Mouse (Mus musculus) forebrain, embryonic 11.5 days (tissue): Measurements from ENCODE around the gene Hal. TPM values are rescaled to one million over a fixed set of nuclear protein-coding genes. Genes with fewer than 3 reads are reported as not detected.
A peak's percentile ranks its signal among the peaks of the same experiment; 100 is the strongest.

ENCODE experiments used
- ATAC-seq: fragments of 200-750 bp; cut with Nextera tagmentation; replicated peaks from 2 replicates; pipeline ENCODE4 v1.8.0; 2017; ENCODE audit warnings: moderate TSS enrichment; ENCODE audit not compliant: low FRiP score
- DNase-seq: peaks from one replicate; pipeline ENCODE4 v3.0.0-alpha.2; 2017; ENCODE audit warnings: low spot score
- H3K27ac ChIP-seq: fragments of 300-500 bp; sonication (generic); 2 replicates; pipeline ENCODE4 v1.5.1; 2014; ENCODE audit warnings: low read depth, low read length
- H3K27me3 ChIP-seq: fragments of 300-500 bp; sonication (generic); 2 replicates; pipeline ENCODE4 v1.6.1; 2014; ENCODE audit warnings: mild to moderate bottlenecking, low read length, mixed read lengths; ENCODE audit not compliant: control insufficient read depth, insufficient read depth
- H3K36me3 ChIP-seq: fragments of 300-500 bp; sonication (generic); 2 replicates; pipeline ENCODE4 v1.6.1; 2014; ENCODE audit warnings: mild to moderate bottlenecking, low read length, moderate library complexity, mixed read lengths; ENCODE audit not compliant: control insufficient read depth, insufficient read depth
- H3K4me1 ChIP-seq: fragments of 300-500 bp; sonication (generic); replicated peaks from 2 replicates; pipeline ENCODE4 v1.6.1; 2014; ENCODE audit warnings: low read length, mixed read lengths; ENCODE audit not compliant: control insufficient read depth, insufficient read depth
- H3K4me2 ChIP-seq: fragments of 300-500 bp; sonication (generic); 2 replicates; pipeline ENCODE4 v1.6.1; 2014; ENCODE audit warnings: low read depth, mild to moderate bottlenecking, low read length, moderate library complexity, mixed read lengths; ENCODE audit not compliant: severe bottlenecking
- H3K4me3 ChIP-seq: fragments of 300-500 bp; sonication (generic); 2 replicates; pipeline ENCODE4 v1.5.1; 2014; ENCODE audit warnings: low read depth, low read length
- H3K9ac ChIP-seq: fragments of 300-500 bp; sonication (generic); 2 replicates; pipeline ENCODE4 v1.6.1; 2014; ENCODE audit warnings: low read length
- H3K9me3 ChIP-seq: fragments of 300-500 bp; sonication (generic); 2 replicates; pipeline ENCODE4 v1.6.1; 2016; ENCODE audit warnings: low read length, mixed read lengths; ENCODE audit not compliant: control insufficient read depth
- WGBS: fragments of 180-500 bp; shearing (Covaris S2); extraction: QIAGEN DNeasy Blood & Tissue Kit; methylation state at CpG from one replicate; pipeline ENCODE4 v1.1.7; 2014; 5-methylcytosine and 5-hydroxymethylcytosine counted together
- polyA plus RNA-seq: library from polyadenylated mRNA; unstranded; fragments of >200 nt; fragmentation: Nextera tagmentation; extraction: Ambion mirVana; gene quantifications from 2 replicates; pipeline ENCODE4 v1.2.1, GENCODE M21; 2014

The Hal gene
- polyA plus RNA-seq = not detected in 2 replicates

GRCm38 (mm10) chr10:93488066-93488827 lies at the start of gene Hal:
TSS of gene Hal (plus strand) at chr10:93488768.
- Histone ChIP-seq H3K36me3 (no peaks in the 10 kb centered on the region), H3K9ac (no peak within 1 kb of the TSS), H3K9me3 (no peaks in the 10 kb centered on the region), H3K4me2 (no peak within 1 kb of the TSS), H3K27ac (no peak within 1 kb of the TSS), H3K4me3 (no peak within 1 kb of the TSS), H3K27me3 (no peaks in the 10 kb centered on the region), H3K4me1 (no peaks in the 10 kb centered on the region)
- ATAC-seq (no peak), DNase-seq (peak; percentile 40)
- WGBS = 67% methylated on average over 17 of the region's 17 CpGs

DNA sequence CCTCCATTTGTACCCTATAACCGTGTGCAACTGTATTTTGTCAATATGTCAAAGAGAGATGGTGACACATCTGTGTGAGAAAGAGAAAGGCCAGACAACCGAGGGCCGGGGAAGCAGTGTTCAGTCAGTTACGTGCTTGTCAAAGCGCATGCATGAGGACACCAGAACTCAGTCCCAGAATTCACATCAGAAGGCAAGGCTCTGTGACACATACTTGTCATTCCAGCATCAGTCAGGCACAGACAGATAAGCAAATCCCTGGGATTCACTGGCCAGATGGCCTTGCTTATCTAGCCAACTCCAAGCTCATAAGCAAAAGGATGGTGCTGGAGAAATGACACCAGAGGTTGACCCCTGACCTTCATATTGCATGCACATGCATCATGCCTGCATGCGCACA lies 47.1 kb upstream of the Hal start:
- Histone ChIP-seq H3K9ac (no peak overlapping the region), H3K27ac (no peak overlapping the region), H3K4me1 (no peaks in the 10 kb centered on the region), H3K36me3 (no peaks in the 10 kb centered on the region), H3K27me3 (no peaks in the 10 kb centered on the region), H3K9me3 (no peaks in the 10 kb centered on the region), H3K4me3 (no peak overlapping the region), H3K4me2 (no peak overlapping the region)
- no peak for DNase-seq
- ATAC-seq = no peak
- 94% methylated on average over 6 of the region's 6 CpGs for WGBS

DNA sequence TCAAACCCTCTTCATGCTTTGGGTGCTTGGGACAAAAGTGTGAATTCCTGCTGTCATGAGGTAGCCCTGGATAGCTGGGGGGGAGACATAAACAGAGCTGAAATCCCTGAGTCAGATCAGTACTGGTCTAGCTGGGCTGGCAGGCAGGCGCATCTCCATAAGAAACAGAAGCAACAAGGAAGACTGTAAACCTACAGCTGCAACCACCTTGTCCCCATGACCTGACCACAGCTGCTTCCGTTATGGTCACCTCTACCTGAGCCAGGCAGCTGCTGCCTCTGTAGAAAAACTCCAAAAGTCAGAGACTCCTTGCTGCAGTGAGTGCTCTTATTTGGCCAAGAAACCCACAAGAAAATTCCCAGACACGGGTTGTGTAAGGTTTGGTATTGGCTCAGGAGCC lies 46.4 kb upstream of the Hal start:
- no peaks in the 10 kb centered on the region for H3K36me3 ChIP-seq
- H3K9ac ChIP-seq = no peak overlapping the region
- no peak overlapping the region for H3K4me2 ChIP-seq
- no peaks in the 10 kb centered on the region for H3K27me3 ChIP-seq
- WGBS = 89% methylated on average over 3 of the region's 3 CpGs
- no peak for DNase-seq
- no peaks in the 10 kb centered on the region for H3K9me3 ChIP-seq
- H3K4me1 ChIP-seq = no peaks in the 10 kb centered on the region
- H3K27ac ChIP-seq = no peak overlapping the region
- H3K4me3 ChIP-seq = no peak overlapping the region
- ATAC-seq = no peak

DNA sequence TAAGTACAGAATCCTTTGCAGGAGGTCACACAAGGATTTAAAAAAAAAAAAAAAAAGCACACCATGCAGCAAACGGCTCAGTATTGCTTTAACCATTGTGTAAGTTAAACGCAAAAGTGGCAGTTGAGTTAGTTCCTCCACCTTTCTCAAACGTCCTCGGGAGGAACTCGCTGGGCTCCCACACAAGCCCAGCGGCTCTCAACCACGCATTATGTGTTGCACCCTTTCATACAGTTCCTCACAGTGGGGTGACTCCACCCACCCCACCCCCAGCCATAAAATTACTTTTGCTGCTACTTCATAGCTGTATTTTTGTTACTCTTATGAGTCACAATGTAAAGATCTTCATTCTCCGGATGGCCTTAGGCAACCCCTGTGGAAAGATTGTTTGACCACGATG lies 44.2 kb upstream of the Hal start:
- no peak overlapping the region for H3K4me3 ChIP-seq
- H3K27ac ChIP-seq = no peak overlapping the region
- no peaks in the 10 kb centered on the region for H3K36me3 ChIP-seq
- H3K9me3 ChIP-seq = no peaks in the 10 kb centered on the region
- no peaks in the 10 kb centered on the region for H3K4me1 ChIP-seq
- DNase-seq = no peak
- H3K27me3 ChIP-seq = no peaks in the 10 kb centered on the region
- no peak overlapping the region for H3K4me2 ChIP-seq
- WGBS = 80% methylated on average over 9 of the region's 9 CpGs
- no peak overlapping the region for H3K9ac ChIP-seq
- no peak for ATAC-seq

DNA sequence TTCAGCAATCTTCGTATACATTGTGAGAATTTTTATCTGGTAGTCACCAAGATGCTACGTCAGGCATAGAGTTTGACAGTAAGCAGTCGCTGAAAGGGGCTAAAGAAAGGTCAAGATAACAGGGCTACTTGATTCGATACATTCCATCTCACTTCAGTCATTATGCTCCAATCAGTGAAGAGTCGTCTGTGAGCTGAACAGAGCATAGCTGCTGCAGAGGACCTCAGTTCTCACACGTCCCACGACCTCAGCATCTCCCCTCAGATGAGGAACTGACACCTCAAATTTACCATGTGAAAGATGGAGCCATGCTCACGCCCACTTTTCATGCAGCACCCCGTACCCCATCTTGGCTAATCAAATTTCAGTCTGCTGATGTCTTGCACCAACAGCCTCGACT lies 41.2 kb upstream of the Hal start:
- H3K4me2 ChIP-seq = no peak overlapping the region
- no peak overlapping the region for H3K9ac ChIP-seq
- no peak for DNase-seq
- no peaks in the 10 kb centered on the region for H3K36me3 ChIP-seq
- no peaks in the 10 kb centered on the region for H3K27me3 ChIP-seq
- no peak for ATAC-seq
- 0 out of 2 replicates have a peak, but pooled peaks cover 1% of the 10 kb centered on the region for H3K4me1 ChIP-seq
- no peak overlapping the region for H3K4me3 ChIP-seq
- H3K27ac ChIP-seq = no peak overlapping the region
- no peaks in the 10 kb centered on the region for H3K9me3 ChIP-seq
- WGBS = 74% methylated on average over 10 of the region's 10 CpGs

- H3K4me2 ChIP-seq = peak overlapping the region; percentile 67; the same call in 1 of the 2 replicates
- H3K9me3 ChIP-seq = no peaks in the 10 kb centered on the region
- no peaks in the 10 kb centered on the region; the same call in 1 of the 2 replicates for H3K36me3 ChIP-seq
- DNase-seq (no peak), ATAC-seq (no peak)
- 83% methylated on average over 7 of the region's 7 CpGs for WGBS
- no peak overlapping the region for H3K27ac ChIP-seq
- peak overlapping the region; percentile 33; the same call in 1 of the 2 replicates for H3K9ac ChIP-seq
- peak overlapping the region; percentile 84; the same call in 1 of the 2 replicates for H3K4me3 ChIP-seq
- 0 out of 2 replicates have a peak, but pooled peaks cover 1% of the 10 kb centered on the region for H3K4me1 ChIP-seq
- H3K27me3 ChIP-seq = no peaks in the 10 kb centered on the region
Observed at GRCm38 (mm10) chr10:93454652-93455014, 33.9 kb upstream of the Hal start.

GRCm38 (mm10) chr10:93460106-93460505 lies 28.5 kb upstream of the Hal start:
- Histone ChIP-seq H3K4me2 (no peak overlapping the region), H3K9me3 (no peaks in the 10 kb centered on the region), H3K4me1 (no peaks in the 10 kb centered on the region), H3K36me3 (peaks cover 2% of the 10 kb centered on the region; the same call in 1 of the 2 replicates), H3K9ac (no peak overlapping the region), H3K27me3 (no peaks in the 10 kb centered on the region), H3K27ac (no peak overlapping the region), H3K4me3 (no peak overlapping the region)
- ATAC-seq (no peak), DNase-seq (no peak)
- 91% methylated on average over 11 of the region's 11 CpGs for WGBS

DNA sequence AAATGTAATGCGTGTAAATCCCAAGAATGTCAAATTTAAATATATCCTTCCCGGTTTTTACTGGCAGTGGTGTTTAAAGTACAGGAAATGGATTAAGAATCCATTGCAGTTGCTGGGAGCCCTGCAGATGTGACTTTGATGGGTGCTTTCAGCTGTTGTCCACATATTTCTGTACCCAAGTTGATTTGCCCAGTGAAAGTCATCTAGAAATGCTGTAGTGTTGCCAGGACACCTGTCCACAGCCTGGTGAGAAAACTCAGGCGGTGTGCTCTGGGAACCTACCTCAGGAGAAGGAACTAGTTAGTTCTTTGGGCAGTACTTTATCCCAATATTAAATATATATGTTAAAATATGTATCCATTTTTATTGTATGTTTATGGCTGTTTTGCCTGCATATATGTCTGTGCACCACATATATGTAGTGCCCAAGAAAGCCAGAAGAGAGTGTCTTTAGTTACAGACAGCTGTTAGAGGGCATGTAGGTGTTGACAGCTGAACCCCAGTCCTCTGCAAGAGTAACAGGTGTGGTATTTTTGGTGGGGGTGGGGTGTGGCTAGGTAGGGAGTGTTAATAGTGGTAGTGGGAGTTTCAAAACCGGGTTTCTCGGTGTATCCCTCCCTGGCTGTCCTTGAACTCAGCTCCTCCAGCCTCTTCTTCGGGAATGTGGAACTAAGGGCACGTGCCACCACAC lies 25.7 kb upstream of the Hal start:
- Histone ChIP-seq H3K27me3 (no peaks in the 10 kb centered on the region), H3K4me2 (no peak overlapping the region), H3K9ac (no peak overlapping the region), H3K9me3 (no peaks in the 10 kb centered on the region), H3K27ac (no peak overlapping the region), H3K4me1 (no peaks in the 10 kb centered on the region), H3K36me3 (peaks cover 2% of the 10 kb centered on the region; the same call in 1 of the 2 replicates), H3K4me3 (no peak overlapping the region)
- 94% methylated on average over 7 of the region's 7 CpGs for WGBS
- DNase-seq (no peak), ATAC-seq (no peak)
